Mouse (Mus musculus) midbrain, embryonic 11.5 days (tissue): ENCODE results near the gene Cacna1s. TPM values are rescaled to one million over a fixed set of nuclear protein-coding genes. Genes with fewer than 3 reads are reported as not detected.

Experiments used
- ATAC-seq: fragments of 200-750 bp; cut with Nextera tagmentation; 2 replicates; pipeline ENCODE4 v1.8.0; 2017; ENCODE audit warnings: moderate TSS enrichment, moderate library complexity; ENCODE audit not compliant: low FRiP score
- DNase-seq: peaks from one replicate; pipeline ENCODE4 v3.0.0; 2015; ENCODE audit warnings: low spot score; ENCODE audit errors: missing footprints
- H3K27ac ChIP-seq: fragments of 300-500 bp; sonication (generic); 2 replicates; pipeline ENCODE4 v1.5.1; 2014; ENCODE audit warnings: low read depth, low read length
- H3K27me3 ChIP-seq: fragments of 300-500 bp; sonication (generic); 2 replicates; pipeline ENCODE4 v1.6.1; 2014; ENCODE audit warnings: mild to moderate bottlenecking, low read length, moderate library complexity, mixed read lengths; ENCODE audit not compliant: control insufficient read depth, insufficient read depth
- H3K36me3 ChIP-seq: fragments of 300-500 bp; sonication (generic); 2 replicates; pipeline ENCODE4 v1.6.1; 2014; ENCODE audit warnings: mild to moderate bottlenecking, low read length, moderate library complexity, mixed read lengths; ENCODE audit not compliant: control insufficient read depth, insufficient read depth
- H3K4me1 ChIP-seq: fragments of 300-500 bp; sonication (generic); 2 replicates; pipeline ENCODE4 v1.6.1; 2014; ENCODE audit warnings: low read length; ENCODE audit not compliant: control insufficient read depth, insufficient read depth
- H3K4me2 ChIP-seq: fragments of 300-500 bp; sonication (generic); 2 replicates; pipeline ENCODE4 v1.6.1; 2014; ENCODE audit warnings: mild to moderate bottlenecking, moderate library complexity
- H3K4me3 ChIP-seq: fragments of 300-500 bp; sonication (generic); 2 replicates; pipeline ENCODE4 v1.5.1; 2014; ENCODE audit warnings: low read depth, low read length
- H3K9ac ChIP-seq: fragments of 300-500 bp; sonication (generic); 2 replicates; pipeline ENCODE4 v1.6.1; 2014; ENCODE audit warnings: low read length
- H3K9me3 ChIP-seq: fragments of 300-500 bp; sonication (generic); 2 replicates; pipeline ENCODE4 v1.6.1; 2016; ENCODE audit warnings: low read length; ENCODE audit not compliant: control insufficient read depth
- WGBS: fragments of 180-500 bp; shearing (Covaris S2); extraction: QIAGEN DNeasy Blood & Tissue Kit; methylation state at CpG from one replicate; pipeline ENCODE4 v1.1.7; 2014; 5-methylcytosine and 5-hydroxymethylcytosine counted together
- polyA plus RNA-seq: library from polyadenylated mRNA; unstranded; fragments of >200 nt; fragmentation: Nextera tagmentation; extraction: Ambion mirVana; gene quantifications from 2 replicates; pipeline ENCODE4 v1.2.1, GENCODE M21; 2014

Cacna1s gene
- polyA plus RNA-seq = 0.06 and 0.23 TPM in 2 replicates

GRCm38 (mm10) chr1:136052547-136052946 is at the start of gene Cacna1s:
Cacna1s (plus strand) TSS chr1:136052750.
- Histone ChIP-seq H3K4me3 (no peak within 1 kb of the TSS), H3K27me3 (peaks cover 28% of the 10 kb centered on the region), H3K4me2 (no peak within 1 kb of the TSS), H3K4me1 (peaks cover 14% of the 10 kb centered on the region), H3K27ac (no peak within 1 kb of the TSS), H3K9me3 (no peaks in the 10 kb centered on the region), H3K9ac (no peak within 1 kb of the TSS), H3K36me3 (no peaks in the 10 kb centered on the region)
- 29% methylated on average over 11 of the region's 11 CpGs for WGBS
- DNase-seq (no peak), ATAC-seq (no peak)

GRCm38 (mm10) chr1:136006292-136006748 is 46.2 kb upstream of the Cacna1s start, which contains the start of gene Igfn1:
Igfn1 (minus strand) TSS chr1:136006342.
- H3K4me3 ChIP-seq = peak within 1 kb of the TSS; percentile 47
- peaks cover 6% of the 10 kb centered on the region for H3K27me3 ChIP-seq
- ATAC-seq (no peak), DNase-seq (no peak)
- H3K9ac ChIP-seq = no peak within 1 kb of the TSS
- no peaks in the 10 kb centered on the region for H3K36me3 ChIP-seq
- peaks cover 5% of the 10 kb centered on the region; the same call in 1 of the 2 replicates for H3K4me1 ChIP-seq
- H3K27ac ChIP-seq = no peak within 1 kb of the TSS
- WGBS = 85% methylated on average over 3 of the region's 3 CpGs
- H3K9me3 ChIP-seq = no peaks in the 10 kb centered on the region; the same call in 1 of the 2 replicates
- peak within 1 kb of the TSS; percentile 82 for H3K4me2 ChIP-seq

DNA sequence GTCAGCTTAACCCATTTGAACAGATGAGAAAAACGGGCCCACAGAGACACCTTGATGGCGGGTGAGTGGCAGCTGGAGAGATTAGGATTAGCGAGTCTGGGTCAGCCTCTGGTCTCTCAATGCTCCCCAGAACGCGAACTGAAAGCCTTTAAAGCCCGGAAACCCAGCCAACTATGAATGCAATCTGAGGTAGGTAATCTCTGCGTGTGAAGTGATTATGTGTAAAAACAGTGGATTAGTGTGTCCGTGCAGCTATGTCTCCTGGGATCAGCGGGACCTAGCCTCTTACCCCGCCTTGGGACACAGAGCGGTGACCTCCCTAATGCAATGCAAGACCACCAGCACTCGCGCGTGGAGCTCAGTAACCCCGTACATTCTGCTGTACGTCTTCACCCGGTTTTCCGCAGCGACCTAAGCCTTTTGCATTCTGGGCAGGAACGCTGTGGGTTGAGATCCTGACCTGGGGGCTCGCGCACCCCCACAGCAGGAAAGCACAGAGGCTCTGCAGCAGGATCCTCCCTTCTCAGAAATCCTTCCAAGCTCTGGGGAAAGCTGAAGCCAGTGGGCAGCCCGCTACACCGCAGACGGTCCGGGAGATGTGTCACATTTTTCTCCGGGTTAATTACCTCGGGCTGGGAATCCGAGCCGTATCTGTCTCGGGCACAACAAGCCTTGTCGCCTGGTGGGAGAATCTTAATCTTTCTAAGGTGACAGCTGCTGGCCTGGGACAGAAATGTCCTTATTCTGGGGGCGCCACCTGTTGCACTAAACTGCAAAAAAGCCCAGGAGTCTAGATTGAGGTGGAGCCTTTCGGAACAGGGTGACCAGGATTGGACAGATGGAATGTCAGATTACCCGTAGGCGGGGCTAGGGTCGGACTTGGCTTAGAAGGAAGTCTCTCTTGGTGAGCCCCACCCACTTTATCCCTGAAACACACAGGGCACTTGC is 45.1 kb upstream of the Cacna1s start, which contains the start of gene Tmem9:
Gene Tmem9, plus strand, starts transcription at position 940 of the 948 bp plus-strand sequence.
- Histone ChIP-seq H3K4me1 (peaks cover 5% of the 10 kb centered on the region; the same call in 1 of the 2 replicates), H3K36me3 (no peaks in the 10 kb centered on the region), H3K9ac (peak within 1 kb of the TSS; percentile 45), H3K4me2 (peak within 1 kb of the TSS; percentile 82), H3K27ac (no peak within 1 kb of the TSS), H3K27me3 (peaks cover 6% of the 10 kb centered on the region), H3K4me3 (peak within 1 kb of the TSS; percentile 47), H3K9me3 (no peaks in the 10 kb centered on the region)
- WGBS = 2% methylated on average over 37 of the region's 37 CpGs
- DNase-seq (peak; percentile 93), ATAC-seq (peak; percentile 94)

DNA sequence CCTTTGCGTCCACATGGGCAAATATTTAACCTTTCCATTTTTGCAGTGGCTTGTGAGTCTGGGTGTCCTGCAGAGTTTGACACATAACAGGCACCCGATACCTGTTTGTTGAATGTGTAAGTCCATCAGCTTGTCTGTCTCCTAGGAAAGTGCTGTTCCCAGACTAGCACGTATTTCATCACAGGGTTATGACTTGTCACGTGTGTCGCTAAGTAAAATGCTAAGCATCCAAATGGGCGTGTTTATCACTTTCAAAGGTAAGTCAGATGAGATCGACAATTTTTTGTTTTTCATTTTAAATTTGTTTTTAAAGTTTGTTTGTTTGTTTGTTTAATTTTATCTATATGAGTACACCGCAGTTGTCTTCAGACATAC is 44.4 kb upstream of the Cacna1s start:
- ATAC-seq (no peak; the same call in 1 of the 2 replicates), DNase-seq (no peak)
- H3K27ac ChIP-seq = no peak overlapping the region
- H3K36me3 ChIP-seq = no peaks in the 10 kb centered on the region
- H3K4me1 ChIP-seq = peaks cover 5% of the 10 kb centered on the region; the same call in 1 of the 2 replicates
- WGBS = 26% methylated on average over 8 of the region's 8 CpGs
- peaks cover 6% of the 10 kb centered on the region for H3K27me3 ChIP-seq
- peak overlapping the region; percentile 82 for H3K4me2 ChIP-seq
- H3K9ac ChIP-seq = no peak overlapping the region
- no peaks in the 10 kb centered on the region for H3K9me3 ChIP-seq
- H3K4me3 ChIP-seq = peak overlapping the region; percentile 47

- no peaks in the 10 kb centered on the region for H3K36me3 ChIP-seq
- 86% methylated on average over 4 of the region's 4 CpGs for WGBS
- peaks cover 5% of the 10 kb centered on the region; the same call in 1 of the 2 replicates for H3K4me1 ChIP-seq
- no peak overlapping the region for H3K4me2 ChIP-seq
- DNase-seq (no peak), ATAC-seq (no peak)
- no peak overlapping the region for H3K4me3 ChIP-seq
- H3K9me3 ChIP-seq = no peaks in the 10 kb centered on the region
- no peak overlapping the region for H3K27ac ChIP-seq
- H3K9ac ChIP-seq = no peak overlapping the region
- peaks cover 6% of the 10 kb centered on the region for H3K27me3 ChIP-seq
These were observed 42.3 kb upstream of the Cacna1s start for GRCm38 (mm10) chr1:136010247-136010646.

GRCm38 (mm10) chr1:136013513-136013912 is 39.0 kb upstream of the Cacna1s start:
- no peak for DNase-seq
- ATAC-seq = no peak
- H3K4me3 ChIP-seq = no peak overlapping the region
- no peak overlapping the region for H3K4me2 ChIP-seq
- no peak overlapping the region for H3K9ac ChIP-seq
- H3K4me1 ChIP-seq = peaks cover 4% of the 10 kb centered on the region; the same call in 1 of the 2 replicates
- no peaks in the 10 kb centered on the region for H3K9me3 ChIP-seq
- 82% methylated on average over 4 of the region's 4 CpGs for WGBS
- H3K27me3 ChIP-seq = no peaks in the 10 kb centered on the region
- no peaks in the 10 kb centered on the region for H3K36me3 ChIP-seq
- H3K27ac ChIP-seq = no peak overlapping the region

GRCm38 (mm10) chr1:136014796-136015502 is 37.6 kb upstream of the Cacna1s start:
- Histone ChIP-seq H3K36me3 (no peaks in the 10 kb centered on the region), H3K27me3 (no peaks in the 10 kb centered on the region), H3K4me2 (no peak overlapping the region), H3K9me3 (no peaks in the 10 kb centered on the region), H3K4me3 (no peak overlapping the region), H3K27ac (no peak overlapping the region), H3K4me1 (peaks cover 13% of the 10 kb centered on the region), H3K9ac (no peak overlapping the region)
- DNase-seq (no peak), ATAC-seq (no peak)
- 72% methylated on average over 2 of the region's 2 CpGs for WGBS

GRCm38 (mm10) chr1:136017307-136017706 is 35.2 kb upstream of the Cacna1s start:
- 58% methylated on average over 2 of the region's 2 CpGs for WGBS
- peaks cover 13% of the 10 kb centered on the region for H3K4me1 ChIP-seq
- H3K9ac ChIP-seq = peak overlapping the region; percentile 1; the same call in 1 of the 2 replicates
- no peaks in the 10 kb centered on the region for H3K27me3 ChIP-seq
- ATAC-seq (peak; percentile 41; the same call in 1 of the 2 replicates), DNase-seq (peak; percentile 87)
- no peaks in the 10 kb centered on the region; the same call in 1 of the 2 replicates for H3K36me3 ChIP-seq
- no peak overlapping the region for H3K27ac ChIP-seq
- H3K4me2 ChIP-seq = peak overlapping the region; percentile 0; the same call in 1 of the 2 replicates
- H3K9me3 ChIP-seq = no peaks in the 10 kb centered on the region
- no peak overlapping the region for H3K4me3 ChIP-seq
